Mouse (Mus musculus): ENCODE results near the gene Cnr2.

DNA sequence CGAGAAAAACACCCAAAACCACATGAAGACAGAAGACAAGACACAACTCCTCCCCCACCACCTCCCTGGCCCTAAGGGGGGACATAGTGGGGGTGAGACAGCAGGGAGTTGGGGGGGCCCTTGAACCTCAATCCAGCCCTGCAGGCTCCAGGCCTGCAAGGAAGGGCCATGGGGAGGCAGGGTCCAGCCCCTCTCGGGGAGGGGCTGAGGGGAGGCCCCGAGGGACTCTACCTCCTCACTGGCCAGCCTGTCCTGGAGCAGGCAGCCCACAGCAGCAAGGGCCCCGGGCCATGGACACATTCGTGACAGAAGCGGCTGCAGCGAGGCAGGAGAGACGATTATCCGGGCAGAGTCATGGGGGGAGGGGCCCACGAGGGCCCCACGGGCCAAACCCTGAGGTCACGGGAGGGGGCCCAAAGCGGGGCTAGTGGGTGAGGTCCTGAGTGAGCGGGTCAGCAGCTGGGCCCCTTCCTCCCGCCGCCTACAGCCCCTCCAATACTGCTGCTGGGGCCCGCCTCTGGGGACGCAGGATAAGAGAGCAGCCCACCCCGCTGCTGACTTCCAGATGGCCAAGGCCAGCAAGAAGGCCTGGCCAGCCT lies 73.2 kb downstream of the Cnr2 start:
- TF ChIP-seq GATA1 (IDR thresholded peaks at IDR 0.05; ENCODE audit: low read depth, low read length) (no peak), CTCF (IDR thresholded peaks at IDR 0.05 in 2 of 3, conservative IDR thresholded peaks at IDR 0.05 in 1 of 3; ENCODE audit: control insufficient read depth in 1 of 3, insufficient read depth in 1 of 3, low read depth in 2 of 3, low read length in 3 of 3, poor library complexity in 1 of 3, severe bottlenecking in 1 of 3) (no peak), BHLHE40 (IDR thresholded peaks at IDR 0.05; ENCODE audit: borderline replicate concordance, low read depth, low read length) (no peak), MAX (IDR thresholded peaks at IDR 0.05; ENCODE audit: low read length) (no peak), EP300 (IDR thresholded peaks at IDR 0.05; ENCODE audit: low read depth in 1 of 2, low read length in 2 of 2) (no peak), RAD21 (IDR thresholded peaks at IDR 0.05; ENCODE audit: low read depth, low read length) (no peak), POLR2A (IDR thresholded peaks at IDR 0.05; ENCODE audit: control insufficient read depth in 1 of 2, insufficient read depth in 1 of 2, low read depth in 1 of 2, low read length in 2 of 2, poor library complexity in 1 of 2) (no peak), RCOR1 (IDR thresholded peaks at IDR 0.05; ENCODE audit: low read depth, low read length) (no peak), HCFC1 (IDR thresholded peaks at IDR 0.05; ENCODE audit: low read depth, low read length) (no peak), MYC (IDR thresholded peaks at IDR 0.05; ENCODE audit: low read depth, low read length) (no peak), USF1 (IDR thresholded peaks at IDR 0.05; ENCODE audit: low read depth, low read length) (no peak)
